Mouse (Mus musculus) olfactory bulb, adult 2 months (tissue): ENCODE results near the gene Trank1. TPM values are rescaled to one million over a fixed set of nuclear protein-coding genes. Genes with fewer than 3 reads are reported as not detected.

Experiments
- H3K27ac ChIP-seq: fragments of 200-500 bp; 2 replicates; pipeline ENCODE4 v1.5.1; 2012; ENCODE audit warnings: low read depth, low read length; ENCODE audit not compliant: insufficient read depth
- H3K4me1 ChIP-seq: fragments of 200-500 bp; 2 replicates; pipeline ENCODE4 v1.6.1; 2012; ENCODE audit warnings: low read length; ENCODE audit not compliant: control insufficient read depth, insufficient read depth
- H3K4me3 ChIP-seq: fragments of 200-500 bp; 2 replicates; pipeline ENCODE4 v1.5.1; 2012; ENCODE audit warnings: mild to moderate bottlenecking, low read depth, low read length, moderate library complexity; ENCODE audit not compliant: insufficient read depth
- CTCF ChIP-seq: fragments of 200-500 bp; IDR thresholded peaks from 2 replicates; pipeline ENCODE4 v1.5.1; 2012; ENCODE audit warnings: low read depth, mild to moderate bottlenecking, low read length, moderate library complexity; ENCODE audit not compliant: insufficient read depth
- POLR2A ChIP-seq: fragments of 200-500 bp; IDR thresholded peaks from 2 replicates; pipeline ENCODE4 v1.6.1; 2012; ENCODE audit warnings: mild to moderate bottlenecking, low read depth, low read length, moderate library complexity; ENCODE audit not compliant: insufficient read depth
- WGBS: fragments of 180-500 bp; shearing (Covaris S2); methylation state at CpG from one replicate; pipeline ENCODE4 v1.1.7; 2018; 5-methylcytosine and 5-hydroxymethylcytosine counted together
- polyA plus RNA-seq: library from polyadenylated mRNA; stranded (reverse); fragments of >200 nt; gene quantifications from 2 replicates; pipeline ENCODE4 v1.2.4, GENCODE M21; 2012; ENCODE audit warnings: low replicate concordance; ENCODE audit not compliant: missing spikeins, insufficient read depth, insufficient read length

The Trank1 gene
- polyA plus RNA-seq, 1 experiment = 47.9 TPM

DNA sequence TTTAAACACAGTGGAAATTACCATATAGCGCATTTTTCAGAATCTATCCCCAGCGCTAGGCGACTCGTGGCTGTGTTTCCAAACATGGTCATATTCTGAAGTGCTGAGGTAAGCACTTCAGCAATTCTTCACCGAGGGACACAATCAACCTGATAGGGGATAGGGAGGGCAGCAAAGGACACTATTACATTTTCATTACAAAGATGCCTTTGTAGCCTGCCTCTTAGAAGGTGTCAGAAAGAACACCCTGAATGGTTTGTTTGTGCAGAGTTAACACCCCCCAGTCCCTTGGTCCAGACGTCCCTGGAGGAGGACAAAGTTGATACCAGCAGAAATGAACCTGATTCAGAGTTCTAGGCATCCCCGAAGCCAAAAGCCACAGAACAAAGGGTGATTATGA, 15.1 kb upstream of the Trank1 start:
- H3K4me3 ChIP-seq = no peak overlapping the region
- H3K27ac ChIP-seq = no peak overlapping the region
- TF ChIP-seq POLR2A (no peak), CTCF (no peak)
- no peaks in the 10 kb centered on the region for H3K4me1 ChIP-seq
- WGBS = 74% methylated on average over 7 of the region's 7 CpGs

DNA sequence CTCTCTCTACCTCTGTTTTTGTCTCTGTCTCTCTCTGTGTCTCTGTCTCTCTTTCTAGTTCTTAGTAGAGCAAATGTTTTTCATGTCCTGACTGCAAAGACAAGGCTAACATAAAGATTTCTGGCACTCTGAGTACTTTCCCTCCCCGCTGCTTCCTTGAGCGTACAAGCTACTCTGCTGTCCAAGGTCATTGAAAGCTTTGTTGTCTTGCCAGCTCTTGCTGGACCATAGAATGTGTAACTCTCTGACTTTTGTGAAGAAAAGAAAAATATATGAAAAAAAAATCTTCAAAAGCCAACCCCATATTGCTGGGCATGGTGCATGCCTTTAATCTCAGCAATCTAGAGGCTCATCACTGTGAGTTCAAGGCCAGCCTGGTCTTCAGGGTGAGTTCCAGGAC, 12.9 kb upstream of the Trank1 start:
- TF ChIP-seq POLR2A (no peak), CTCF (no peak)
- 85% methylated on average over 2 of the region's 2 CpGs for WGBS
- H3K4me1 ChIP-seq = no peaks in the 10 kb centered on the region
- no peak overlapping the region for H3K27ac ChIP-seq
- no peak overlapping the region for H3K4me3 ChIP-seq

DNA sequence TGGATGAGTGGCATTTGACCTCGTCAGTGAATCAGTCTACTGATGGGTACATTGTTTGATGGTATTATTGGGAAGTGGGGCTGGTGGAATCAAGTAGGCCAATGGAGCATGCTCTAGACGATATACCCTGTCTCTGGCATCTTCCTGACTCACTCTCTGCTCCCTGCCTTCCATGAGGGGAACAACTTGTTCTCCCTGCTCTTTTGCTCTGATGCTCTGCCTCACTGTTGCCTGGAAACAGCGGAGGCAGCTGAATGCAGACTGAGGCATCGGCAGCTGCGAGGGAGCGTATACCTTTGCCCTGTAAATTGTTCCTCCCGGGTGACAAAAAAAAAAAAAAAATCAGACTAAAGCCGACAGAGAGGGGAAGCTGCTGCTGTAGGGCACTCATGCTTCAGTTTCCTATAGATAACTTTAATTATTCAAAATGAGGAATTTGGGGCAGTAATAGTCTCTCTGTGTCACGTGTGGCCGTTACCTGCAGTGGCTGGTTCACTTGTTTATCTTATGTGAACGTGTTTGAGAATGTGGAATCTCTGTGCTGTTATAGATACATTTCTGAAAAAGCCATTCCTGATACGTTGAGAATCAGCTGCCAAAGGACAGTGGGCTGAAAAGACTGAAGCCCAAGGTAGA, 9.2 kb upstream of the Trank1 start:
- Histone ChIP-seq H3K4me1 (no peaks in the 10 kb centered on the region), H3K4me3 (no peak overlapping the region), H3K27ac (peak overlapping the region; percentile 87)
- WGBS = 42% methylated on average over 12 of the region's 12 CpGs
- TF ChIP-seq POLR2A = no peak
- no peak for TF ChIP-seq CTCF

GRCm38 (mm10) chr9:111304036-111304435, 7.5 kb upstream of the Trank1 start:
- Histone ChIP-seq H3K27ac (no peak overlapping the region), H3K4me1 (no peaks in the 10 kb centered on the region), H3K4me3 (no peak overlapping the region)
- 81% methylated on average over 6 of the region's 6 CpGs for WGBS
- TF ChIP-seq POLR2A (no peak), CTCF (no peak)

DNA sequence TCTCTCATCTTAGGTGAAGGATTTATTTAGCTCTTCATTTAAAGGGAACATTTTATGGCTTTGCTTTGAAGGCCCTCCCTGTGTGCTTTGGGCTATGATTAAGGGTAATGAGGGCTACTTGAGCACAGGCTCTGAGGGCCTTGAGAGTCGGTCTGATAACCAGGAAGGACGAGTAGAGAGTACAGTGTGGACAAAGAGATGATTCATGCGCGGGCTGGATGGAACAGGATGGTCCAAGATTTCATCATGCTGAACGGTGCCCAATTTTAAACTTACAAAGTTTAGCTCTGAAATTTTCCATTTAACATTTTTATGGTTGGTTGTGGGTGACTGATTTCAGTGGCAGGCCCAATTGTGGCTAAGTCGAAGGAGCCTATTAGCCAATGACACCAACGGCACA, 5.4 kb upstream of the Trank1 start:
- H3K4me3 ChIP-seq = no peak overlapping the region
- TF ChIP-seq CTCF = no peak
- TF ChIP-seq POLR2A = no peak
- WGBS = 88% methylated on average over 7 of the region's 7 CpGs
- no peak overlapping the region for H3K27ac ChIP-seq
- H3K4me1 ChIP-seq = peaks cover 2% of the 10 kb centered on the region; the same call in 1 of the 2 replicates

DNA sequence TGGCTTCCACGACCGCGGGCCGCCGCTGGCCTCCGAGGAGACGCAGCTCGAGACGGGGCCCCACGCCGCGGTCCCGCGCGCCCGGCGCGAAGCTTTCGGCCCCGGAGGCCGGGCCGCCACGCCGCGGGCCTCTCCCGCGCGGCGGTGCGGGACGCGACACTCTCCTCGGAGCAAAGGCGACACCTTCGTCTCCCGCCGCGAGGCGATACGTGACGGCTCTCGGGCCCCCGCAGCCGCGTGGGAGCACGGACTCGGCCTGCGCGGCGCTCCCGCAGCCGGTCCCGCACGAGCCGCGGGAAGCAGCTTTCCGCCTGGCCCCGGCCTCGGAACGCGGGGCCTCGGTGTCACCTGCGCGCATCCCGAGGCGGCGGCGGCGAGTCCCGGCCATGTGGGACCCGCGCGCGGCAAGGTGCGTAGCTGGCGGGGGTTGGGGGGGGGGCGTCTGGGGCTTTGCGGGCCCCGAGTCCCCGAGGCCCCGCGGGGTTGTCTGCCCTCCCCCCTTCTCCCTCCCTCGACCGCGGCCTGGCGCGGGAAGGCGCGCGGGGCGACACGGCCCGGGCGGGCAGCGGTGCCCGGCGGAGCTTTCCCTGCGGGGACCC, 403 bp downstream of the Trank1 start:
- WGBS = 1% methylated on average over 93 of the region's 98 CpGs
- TF ChIP-seq POLR2A = no peak
- peak overlapping the region; percentile 74 for H3K27ac ChIP-seq
- peaks cover 7% of the 10 kb centered on the region; the same call in 1 of the 2 replicates for H3K4me1 ChIP-seq
- peak overlapping the region; percentile 64 for H3K4me3 ChIP-seq

DNA sequence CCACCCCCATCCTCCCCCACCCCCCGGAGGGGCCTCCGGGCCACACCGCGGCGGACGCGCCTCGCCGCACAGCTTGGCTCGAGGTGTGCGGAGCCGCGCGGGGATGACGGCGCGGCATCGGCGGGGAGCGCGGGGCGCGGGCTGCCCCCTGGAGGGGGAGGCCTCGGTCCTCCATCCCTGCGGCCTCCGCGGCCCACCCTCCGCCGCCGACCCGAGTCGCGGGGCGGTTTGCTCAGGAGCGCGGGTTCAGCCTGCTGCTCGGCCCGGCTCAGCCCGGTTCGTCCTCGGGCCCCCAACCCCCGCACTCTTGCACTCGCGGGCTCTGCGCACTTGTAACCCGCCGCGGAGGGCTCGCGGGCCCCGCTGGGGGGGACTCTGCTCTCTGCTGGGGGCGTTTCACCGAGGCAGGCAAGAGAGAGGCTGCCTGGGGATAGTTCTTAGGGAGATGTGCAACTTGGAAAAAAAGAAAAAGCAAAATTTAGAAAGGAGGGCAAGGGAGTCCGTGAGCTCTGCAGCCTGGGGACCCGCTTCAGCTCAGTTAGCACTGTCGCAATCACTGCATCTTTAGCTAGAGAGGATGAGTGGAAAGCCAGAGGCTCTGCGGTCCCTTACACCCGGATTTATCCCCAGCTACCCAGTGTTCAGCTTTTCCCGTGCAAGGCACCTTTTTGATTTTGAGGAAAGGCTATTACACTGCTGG, 1.1 kb downstream of the Trank1 start:
- H3K4me3 ChIP-seq = peak overlapping the region; percentile 64
- H3K27ac ChIP-seq = peak overlapping the region; percentile 77
- 2% methylated on average over 59 of the region's 59 CpGs for WGBS
- TF ChIP-seq POLR2A = no peak
- no peak for TF ChIP-seq CTCF
- H3K4me1 ChIP-seq = peaks cover 7% of the 10 kb centered on the region; the same call in 1 of the 2 replicates

DNA sequence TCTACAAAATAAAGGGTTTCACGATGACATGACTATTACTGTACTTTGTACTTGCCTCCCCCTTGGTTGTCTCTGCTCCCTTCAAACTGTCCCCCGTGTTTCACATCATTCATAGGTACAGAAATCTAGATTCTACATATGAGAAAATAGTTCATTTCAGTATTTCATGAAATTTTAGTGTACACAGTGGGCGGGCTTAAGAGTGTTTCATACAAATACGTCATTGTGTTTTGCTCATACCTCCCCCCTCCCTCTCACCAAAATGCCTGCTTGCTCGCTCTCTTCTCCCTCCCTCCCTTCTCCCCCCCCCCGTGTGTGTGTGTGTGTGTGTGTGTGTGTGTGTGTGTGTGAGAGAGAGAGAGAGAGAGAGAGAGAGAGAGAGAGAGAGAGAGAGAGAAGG, 1.8 kb downstream of the Trank1 start:
- H3K27ac ChIP-seq = no peak overlapping the region
- H3K4me1 ChIP-seq = peaks cover 7% of the 10 kb centered on the region; the same call in 1 of the 2 replicates
- H3K4me3 ChIP-seq = peak overlapping the region; percentile 25; the same call in 1 of the 2 replicates
- TF ChIP-seq POLR2A (no peak), CTCF (no peak)
- WGBS = 9% methylated on average over 6 of the region's 6 CpGs

DNA sequence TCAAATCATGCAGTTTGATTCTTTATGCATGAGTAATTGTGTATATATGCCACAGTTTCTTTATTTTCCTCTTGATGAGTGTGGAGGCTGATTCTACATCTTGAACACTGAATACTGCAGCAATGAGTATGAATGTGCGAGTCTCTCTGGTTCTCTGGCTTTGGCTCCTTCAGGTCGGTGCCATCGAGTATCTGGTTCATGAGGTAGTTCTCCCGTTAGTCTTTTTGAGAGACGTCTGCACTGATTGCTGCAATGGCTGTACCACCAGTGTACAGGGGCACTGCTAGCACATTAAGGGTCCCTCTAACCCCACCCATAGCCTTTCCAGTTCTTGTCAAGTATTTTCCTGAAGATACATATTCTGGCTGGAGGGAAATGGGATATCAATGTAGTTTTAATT, 2.3 kb downstream of the Trank1 start:
- 0 out of 2 replicates have a peak overlapping the region, but pooled peaks have one; percentile 1 for H3K4me3 ChIP-seq
- WGBS = 7% methylated on average over 5 of the region's 5 CpGs
- no peak overlapping the region for H3K27ac ChIP-seq
- TF ChIP-seq POLR2A = no peak
- no peak for TF ChIP-seq CTCF
- H3K4me1 ChIP-seq = peaks cover 9% of the 10 kb centered on the region; the same call in 1 of the 2 replicates
